Mouse (Mus musculus): ENCODE measurements around the gene Haus4.

Gene Haus4

DNA sequence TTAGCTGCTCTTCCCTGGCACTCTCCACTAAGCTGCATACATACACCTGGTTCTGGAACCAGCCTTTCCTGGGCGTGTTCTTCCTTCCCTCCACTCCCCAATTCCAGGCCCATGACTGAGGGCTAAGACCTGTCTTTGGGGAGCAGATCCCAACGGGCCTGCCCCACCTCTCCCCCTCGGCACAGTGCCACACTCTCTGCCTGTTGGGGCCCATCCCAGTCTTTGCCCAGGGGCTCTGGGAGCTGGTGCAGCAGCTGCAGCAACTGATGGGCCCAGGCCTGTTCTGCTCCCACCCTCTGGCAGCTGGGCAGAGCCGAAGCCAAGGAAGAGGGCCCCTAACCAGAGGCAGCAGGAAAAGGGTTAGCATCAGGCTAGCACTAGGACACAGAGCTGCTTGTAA is 19.8 kb upstream of the Haus4 start:
- peak; percentile 68 for DNase-seq (ENCODE audit: extremely low read depth, insufficient read length, low spot score)

DNA sequence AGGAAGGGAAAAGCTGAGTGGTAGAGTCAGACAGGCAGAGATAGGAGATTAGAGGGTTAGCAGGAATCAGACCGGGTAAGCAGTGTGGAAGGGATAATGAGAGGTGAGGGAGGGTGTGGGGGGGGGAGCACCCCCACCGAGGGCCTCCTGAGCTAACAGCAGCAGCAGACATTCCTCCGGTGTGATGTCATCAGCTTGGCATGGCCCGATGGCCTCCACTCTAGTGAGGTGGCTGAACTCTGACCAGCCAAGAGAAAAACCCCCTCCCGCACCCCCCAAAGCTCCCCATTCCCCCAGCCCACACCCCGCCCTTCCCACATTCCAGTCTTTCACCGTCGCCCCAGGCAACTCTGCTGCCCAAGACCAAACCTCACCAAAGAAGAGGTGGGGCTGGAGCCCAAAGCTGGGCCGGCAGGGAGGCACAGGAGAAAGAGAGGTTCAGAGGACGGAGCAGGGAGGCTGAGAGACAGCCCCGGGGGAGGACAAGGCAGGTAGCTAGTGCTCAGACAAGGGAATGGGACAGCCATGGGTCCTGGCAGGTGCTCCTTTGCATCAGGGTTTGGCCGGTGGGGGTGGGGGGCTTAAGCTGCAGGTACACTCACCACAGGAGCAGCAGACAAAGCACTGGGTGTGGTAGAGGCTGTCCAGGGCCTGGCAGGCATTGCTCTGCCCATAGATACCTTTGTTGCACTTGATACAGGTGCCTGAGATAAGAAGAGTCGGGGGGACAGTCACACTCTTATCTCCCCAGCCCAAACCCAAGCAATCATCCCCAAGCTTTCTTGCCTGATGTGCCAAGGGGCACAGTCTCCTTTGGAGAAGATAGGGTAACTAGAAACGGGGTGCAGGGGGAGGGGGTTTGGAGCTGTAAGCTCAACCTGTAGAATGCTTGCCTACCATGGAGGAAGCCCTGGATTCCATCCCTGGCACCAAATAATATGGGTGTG is 18.6 kb upstream of the Haus4 start:
- peak; percentile 91 for DNase-seq (ENCODE audit: extremely low read depth, insufficient read length, low spot score)

DNA sequence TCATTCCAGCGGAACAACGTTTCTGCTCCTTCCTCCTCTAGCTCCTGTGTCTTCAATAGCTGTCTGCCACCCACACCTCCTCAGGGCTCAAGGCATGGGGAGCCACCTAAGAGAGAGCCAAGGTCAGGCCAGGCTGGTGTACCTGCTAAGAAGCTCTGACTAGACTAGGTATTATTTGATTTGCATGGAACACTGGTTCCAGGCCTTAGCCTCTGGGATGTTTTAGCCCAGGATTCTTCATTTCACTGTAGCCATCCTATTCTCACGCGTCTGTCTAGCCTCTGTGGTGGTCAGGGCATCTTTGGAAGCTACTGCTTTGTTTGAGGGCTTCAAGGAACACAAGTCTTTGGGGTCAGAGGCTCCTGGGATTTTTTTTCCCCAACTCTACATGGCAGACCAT is 17.7 kb upstream of the Haus4 start:
- DNase-seq (ENCODE audit: extremely low read depth, insufficient read length, low spot score) = no peak

DNA sequence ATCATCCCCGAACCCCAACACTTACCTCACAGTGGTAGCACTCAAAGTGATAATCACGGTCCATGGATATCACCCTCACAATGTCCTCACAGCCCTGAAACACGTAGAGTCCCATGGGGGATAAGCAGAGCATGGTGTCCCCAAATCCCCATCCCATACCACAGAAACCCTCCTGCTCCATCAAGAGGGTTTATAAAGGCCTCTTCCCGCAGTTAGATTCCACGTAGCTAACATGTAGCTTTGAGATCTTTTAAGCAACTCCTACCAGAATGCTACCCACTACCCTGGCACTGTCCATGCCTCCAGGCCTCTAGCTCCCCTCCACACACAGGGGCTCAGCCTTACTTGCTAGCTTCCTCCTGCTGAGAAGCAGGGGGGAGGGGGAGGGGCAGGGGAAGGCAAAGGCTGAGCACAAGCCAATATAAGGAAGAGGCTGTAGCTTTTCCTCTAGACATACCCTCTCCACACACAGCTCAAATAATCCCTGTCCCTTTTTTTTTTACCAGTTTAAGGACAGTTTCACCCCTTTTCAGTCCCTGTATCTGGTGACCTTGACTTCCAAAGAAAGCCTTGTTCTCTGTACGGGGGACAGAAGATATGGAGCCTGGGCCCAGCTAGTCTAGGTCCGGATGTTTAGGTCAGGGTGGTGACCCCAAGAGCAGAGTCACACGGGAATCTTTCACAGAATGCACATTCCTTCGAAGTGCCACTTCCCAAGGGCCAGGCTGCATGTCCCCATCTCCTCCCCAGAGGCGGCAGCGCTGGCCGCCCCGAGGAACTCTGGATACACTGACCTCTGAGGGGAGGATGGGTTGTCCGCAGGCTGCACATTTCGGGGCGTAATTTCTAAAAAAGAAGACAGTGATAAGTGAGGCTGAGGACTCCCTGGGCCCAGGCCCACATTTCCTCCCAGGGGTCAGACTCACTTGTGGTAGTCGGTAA is 15.3 kb upstream of the Haus4 start:
- DNase-seq (ENCODE audit: extremely low read depth, insufficient read length, low spot score) = no peak

DNA sequence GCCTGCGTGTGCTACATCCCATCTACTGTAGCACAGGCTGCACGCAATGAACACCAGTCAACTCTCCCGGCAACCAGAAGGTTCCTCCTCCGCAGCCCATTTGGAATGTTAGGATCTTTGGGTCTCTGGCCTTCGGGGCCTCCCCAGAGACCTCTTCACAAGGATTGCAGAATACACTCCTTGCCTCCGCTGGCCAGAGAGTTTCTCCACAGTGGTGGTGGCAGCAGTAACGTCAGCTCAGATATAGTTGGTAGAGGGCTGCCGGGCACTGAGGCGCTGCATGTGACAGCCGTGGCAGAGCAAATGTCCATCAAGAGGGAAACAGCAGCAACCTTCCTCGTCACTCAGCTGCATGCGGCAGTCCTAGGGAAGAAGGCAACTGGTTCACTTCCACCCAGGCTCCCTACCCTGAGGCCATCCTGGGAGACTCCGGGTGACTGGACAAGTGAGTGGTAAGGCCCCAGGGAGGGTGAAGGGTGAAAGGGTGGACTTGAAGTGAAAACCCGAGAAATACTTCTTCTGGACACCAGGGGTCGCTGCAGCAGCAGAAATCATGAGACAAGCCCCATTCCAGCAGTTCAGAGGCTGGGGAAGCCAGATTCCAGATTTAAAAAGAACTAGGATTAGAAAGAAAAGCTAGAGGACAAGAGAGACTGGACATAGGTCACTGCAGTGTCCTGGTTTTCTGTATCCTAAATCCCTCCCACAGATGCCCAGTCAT is 14.4 kb upstream of the Haus4 start:
- DNase-seq (ENCODE audit: extremely low read depth, insufficient read length, low spot score) = peak; percentile 52

DNA sequence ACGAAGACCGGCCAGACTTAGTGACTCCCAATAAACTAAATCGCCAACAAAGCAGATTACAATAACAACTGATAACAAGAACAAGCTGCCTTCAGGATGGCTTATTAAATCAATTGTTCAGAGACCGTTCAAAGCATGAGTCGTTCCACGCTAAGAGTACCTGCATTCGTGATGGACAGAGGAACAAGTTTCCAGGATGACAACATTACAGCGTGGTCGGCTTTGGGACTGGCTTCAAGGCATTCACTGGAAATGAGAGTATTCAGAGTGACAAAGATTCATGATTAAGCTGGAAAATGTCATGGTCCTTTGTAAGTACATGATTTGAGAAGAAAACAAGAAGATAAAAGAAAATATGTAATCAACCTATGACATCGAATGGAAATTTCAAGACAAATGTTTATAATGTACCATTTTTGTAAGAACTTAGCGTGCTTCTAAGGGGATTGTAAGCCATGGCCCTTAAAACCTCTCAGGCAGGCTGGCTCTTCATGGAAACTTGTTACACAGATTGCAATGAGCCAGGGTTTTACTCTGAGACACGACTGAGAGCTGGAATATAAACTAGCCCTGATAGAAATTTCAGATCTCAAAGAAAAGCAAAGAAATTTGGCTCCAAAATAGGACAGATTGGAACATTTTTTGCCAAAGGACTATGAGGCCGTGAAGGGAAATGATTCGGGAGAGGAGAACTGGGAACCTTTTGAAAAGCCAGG is 6.3 kb upstream of the Haus4 start:
- DNase-seq (ENCODE audit: extremely low read depth, insufficient read length, low spot score) = no peak

DNA sequence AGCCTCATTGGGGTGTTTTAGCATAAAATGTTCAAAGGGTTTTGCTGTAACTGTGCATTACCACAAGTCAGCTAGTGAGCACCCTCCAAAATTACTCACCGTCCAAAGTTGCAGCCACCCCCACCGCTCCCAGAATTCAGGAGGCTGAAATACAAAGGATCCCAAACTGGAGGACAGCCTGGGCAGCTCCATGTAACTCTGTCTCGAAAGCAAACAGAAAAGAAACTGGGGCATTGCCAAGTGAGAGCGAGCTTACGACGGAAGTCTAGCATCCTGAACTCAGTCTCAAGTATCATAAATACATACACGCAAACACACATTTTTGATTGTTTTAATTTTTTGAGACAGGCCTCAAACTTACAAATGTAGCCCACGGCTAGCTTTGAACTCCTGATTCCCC is 2.9 kb upstream of the Haus4 start:
- DNase-seq (ENCODE audit: extremely low read depth, insufficient read length, low spot score) = no peak

DNA sequence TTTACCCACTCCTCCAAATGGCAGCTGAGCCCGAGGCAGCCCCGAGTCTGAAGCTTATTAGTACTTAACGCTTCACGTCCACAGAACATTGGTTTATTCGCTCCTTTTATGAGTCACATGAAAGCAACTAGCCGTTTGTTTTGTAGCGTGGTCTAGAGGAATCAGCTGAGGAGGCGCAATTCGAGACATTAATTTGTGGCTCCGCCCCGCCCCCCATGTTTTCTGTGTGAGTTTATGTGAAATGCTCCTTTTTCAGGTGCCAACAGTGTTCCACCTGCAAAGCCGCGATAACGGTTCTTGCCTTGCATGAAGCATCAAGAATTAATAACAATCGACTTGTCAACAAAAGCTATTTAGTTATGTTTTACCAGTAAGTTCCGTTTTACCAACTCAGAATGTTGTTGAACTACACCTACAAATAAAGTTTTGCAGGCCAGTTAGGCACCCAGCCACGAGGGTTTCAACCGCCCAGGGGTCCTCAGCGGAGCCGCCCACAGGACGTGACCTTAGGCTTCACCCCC is 902 bp downstream of the Haus4 start:
- DNase-seq (ENCODE audit: extremely low read depth, insufficient read length, low spot score) = no peak

DNA sequence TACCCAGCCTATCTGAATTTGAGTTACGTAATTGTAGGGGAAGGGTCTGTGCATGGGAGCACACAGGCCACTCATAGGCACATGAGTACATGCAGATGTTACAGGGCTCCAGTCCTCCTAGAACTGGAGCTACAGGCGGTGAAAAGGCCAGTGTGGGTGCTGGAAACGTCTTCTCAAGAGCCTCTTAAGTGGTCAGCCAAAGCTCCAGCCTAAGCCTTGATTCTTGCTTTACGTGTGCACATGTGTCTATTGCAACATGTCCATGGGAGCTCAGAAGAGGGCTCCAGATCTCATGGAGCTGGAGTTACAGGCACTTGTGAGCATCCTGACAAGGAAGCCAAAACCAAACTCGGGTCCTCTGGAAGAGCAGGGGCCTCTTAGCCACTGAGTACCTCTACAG is 9.7 kb downstream of the Haus4 start:
- DNase-seq (ENCODE audit: extremely low read depth, insufficient read length, low spot score) = no peak

DNA sequence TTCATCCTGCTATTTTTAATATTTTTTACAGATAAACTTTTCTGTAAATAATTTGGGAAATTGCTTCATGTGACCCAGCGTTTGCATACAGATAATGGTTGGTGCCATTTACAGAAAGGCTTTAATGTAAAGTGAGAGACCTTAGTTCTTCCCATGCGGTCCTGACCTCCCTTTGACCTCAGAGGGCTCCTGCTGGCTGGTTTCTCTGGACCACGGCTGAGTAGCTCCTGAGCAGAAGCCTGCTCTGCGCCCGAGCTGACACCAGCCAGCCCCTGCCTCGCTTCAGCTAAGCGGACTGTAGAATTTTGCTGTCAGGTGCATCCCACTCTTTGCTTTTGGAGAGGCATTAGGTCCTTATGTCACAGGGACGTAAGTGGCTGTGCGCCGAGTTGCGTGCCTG is 13.6 kb downstream of the Haus4 start:
- no peak for DNase-seq (ENCODE audit: extremely low read depth, insufficient read length, low spot score)

DNA sequence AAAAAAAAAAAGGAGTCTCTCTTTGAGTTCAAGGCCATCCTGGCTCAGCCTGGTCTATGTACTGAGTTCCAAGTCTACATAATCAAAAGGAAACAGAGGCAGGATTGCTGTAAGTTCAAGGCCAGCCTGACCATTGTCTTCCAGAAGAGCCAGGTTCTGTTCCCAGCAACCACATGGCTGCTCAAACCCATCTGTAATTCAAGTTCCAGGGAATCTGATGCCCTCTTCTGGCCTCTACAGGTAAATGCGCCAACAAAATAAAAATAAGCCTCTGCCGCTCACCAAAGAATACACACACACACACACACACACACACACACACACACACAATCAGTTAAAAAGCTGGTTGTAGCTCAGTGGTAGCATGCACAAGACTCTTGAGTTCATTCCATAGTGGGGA is 15.8 kb downstream of the Haus4 start:
- no peak for DNase-seq (ENCODE audit: extremely low read depth, insufficient read length, low spot score)

DNA sequence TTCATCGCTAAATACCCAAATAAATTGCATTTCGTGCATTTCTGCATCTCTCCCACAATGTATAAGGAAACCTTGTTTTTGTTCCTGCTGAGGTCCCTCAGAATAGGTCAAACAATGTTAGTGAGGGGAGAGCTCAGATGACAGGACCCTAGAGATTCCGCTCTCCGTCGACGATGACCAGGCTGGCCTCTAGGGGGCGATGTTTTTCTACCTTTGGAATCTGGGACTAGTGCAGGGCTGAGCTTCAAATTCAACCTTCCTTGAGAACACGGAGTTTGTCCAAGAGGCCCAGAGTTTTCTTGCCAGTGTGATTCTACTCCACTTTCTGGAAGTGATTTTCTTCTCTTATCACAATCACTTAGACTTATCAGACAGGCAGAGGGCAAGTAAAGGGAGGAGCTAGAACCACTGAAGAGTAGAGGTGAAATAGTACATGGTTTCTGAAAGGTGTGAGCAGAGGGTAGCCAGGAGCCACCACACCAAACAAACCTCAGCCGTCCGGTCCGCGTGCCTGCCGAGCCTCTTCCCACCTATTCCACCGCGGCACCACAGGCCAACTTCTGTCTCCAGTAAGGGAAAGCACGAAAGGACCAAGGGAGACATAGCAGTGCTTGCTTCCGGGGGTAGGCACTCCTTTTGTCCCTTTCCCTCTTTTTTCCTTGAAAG is 25.8 kb downstream of the Haus4 start:
- DNase-seq (ENCODE audit: extremely low read depth, insufficient read length, low spot score) = peak; percentile 31

DNA sequence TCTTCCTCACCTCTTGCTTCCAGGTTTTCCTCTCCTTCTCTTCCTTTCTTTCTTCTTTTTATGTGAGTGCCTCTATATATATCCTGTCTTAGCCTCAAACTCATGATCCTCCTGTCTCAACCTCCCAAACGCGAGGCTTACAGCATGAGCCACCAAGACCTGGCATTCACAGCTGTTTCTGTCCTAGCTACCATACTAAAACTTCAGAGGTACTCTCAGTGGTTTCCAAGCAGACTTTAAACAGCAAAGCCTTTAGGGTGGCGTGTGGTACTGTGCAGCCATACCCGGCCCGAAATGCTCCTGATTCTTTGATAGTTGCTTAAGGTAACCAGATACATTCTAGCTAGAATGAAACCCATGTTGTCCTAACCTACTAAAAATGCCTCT is 26.4 kb downstream of the Haus4 start:
- no peak for DNase-seq (ENCODE audit: extremely low read depth, insufficient read length, low spot score)

DNA sequence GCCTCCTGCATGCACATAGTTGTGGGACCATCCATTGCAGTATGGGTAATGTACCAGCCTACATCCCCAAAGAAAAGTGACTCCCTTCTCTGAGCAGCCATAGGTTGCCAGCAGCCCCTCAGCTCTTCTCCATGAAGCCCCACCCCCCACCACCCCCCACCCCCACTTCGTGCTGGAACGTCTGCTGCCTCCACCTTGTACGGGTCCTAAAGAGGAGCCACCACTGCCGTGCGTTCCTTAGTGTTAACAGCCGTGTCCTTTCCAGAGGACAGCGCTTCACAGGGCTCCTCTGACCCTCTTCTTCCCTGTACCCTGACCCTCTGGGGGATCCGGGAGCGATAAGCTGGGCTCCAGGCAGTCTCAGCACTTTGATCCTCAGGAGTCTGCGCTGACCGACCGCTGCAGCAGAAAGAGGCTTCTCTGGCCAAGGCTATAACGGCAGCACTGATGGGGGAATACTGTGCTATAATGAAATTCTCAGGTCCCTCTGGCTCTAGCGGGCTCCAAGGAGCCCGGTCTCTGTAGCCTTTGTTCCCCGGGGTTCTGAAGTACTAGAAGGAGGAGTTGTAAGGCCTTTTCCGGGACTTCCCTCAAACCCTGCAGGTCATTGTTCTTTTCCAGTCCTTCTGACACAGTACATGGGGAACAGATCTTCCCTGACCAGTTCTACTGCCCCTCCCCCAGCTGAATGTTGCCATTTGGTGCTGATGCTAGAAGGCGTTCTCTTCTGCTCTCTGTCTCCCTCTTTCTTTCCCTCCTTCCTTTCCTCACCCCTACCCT is 27.0 kb downstream of the Haus4 start:
- no peak for DNase-seq (ENCODE audit: extremely low read depth, insufficient read length, low spot score)

DNA sequence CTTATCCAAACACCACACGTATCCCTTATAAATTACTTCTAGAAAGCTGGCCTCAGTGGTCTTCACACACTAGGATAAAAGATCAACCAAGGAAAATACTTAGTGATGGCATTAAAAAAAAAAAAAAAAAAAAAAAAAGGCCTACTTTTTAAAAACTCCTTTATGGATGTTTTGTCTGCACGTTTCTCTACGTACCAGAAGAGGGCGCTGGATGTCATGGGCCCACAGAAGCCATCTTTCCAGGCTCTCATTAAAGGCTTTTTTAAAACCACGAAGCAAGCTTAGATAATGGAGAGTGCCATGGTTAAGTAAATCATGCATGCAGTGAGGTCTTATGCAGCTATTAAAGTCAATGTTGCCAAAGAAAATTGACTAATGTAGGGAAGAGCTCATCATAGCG is 30.8 kb downstream of the Haus4 start:
- DNase-seq (ENCODE audit: extremely low read depth, insufficient read length, low spot score) = no peak

DNA sequence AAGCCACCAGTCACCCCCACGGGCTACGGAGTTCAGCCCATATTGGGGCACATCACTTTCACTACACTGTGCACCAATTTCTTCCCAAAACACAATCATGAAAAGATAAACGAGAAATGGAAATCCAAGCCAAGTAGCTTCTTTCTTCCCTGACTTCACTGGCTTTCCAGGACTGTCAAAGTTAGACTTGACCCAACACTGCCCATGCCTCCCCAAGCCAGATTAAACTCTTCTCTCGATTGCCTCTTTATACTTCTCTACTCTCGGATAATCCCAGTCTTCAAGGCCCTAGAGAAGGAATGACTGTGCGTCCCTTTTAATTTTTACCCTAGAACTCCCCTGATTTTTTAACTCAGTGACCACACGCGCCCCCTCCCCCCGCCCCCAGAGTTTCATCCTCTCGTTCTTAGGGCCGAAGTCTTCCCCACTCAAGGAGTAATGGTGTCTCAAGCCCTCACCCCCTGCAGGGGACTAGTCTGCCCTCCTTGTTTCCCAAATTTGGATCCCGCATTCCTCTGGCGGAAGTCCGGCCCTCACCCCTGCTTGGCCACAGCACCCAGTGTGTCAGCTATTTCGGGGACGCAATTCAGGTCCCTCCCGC is 37.6 kb downstream of the Haus4 start:
- no peak for DNase-seq (ENCODE audit: extremely low read depth, insufficient read length, low spot score)

DNA sequence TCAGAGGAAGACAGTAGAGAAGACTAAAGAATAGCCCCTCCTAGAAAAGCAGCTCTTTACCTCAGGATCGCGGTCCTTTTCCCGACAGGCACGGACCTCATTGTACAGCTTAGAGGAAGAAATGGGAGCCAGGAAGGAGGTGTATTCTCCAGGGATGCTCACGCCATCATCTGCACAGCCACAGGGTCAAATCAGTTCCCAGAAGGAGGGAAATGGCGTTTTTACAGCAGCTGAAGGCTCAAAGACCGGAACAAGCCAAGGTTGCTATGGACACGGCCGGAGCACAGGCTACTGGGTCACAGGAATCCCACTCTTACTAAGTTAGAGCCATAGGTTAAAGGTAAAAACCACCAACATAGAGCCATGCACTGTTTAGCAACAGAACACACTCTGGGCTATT is 44.6 kb downstream of the Haus4 start:
- no peak for DNase-seq (ENCODE audit: extremely low read depth, insufficient read length, low spot score)

DNA sequence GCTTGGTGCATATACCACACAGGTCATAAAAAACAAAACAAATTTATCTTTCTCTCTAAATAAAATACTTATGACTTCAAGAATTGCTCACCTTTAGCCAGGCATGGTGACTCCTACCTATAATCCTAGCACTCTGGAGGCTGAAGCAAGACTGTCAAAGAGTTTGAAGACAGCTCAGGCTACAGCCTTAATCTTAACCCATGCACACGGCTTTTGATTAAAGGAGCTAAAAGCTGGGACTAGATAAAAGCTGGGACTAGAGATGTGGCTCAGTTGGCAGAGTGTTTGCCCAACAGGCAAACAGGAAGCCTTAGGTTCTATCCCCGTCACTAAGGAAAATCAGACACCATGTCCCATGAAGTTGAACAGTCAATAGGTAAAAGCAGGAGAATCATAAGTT is 51.3 kb downstream of the Haus4 start:
- no peak for DNase-seq (ENCODE audit: extremely low read depth, insufficient read length, low spot score)
